Mouse (Mus musculus) liver, adult 2 months (tissue): ENCODE measurements around the gene Ckap5. TPM values are rescaled to one million over a fixed set of nuclear protein-coding genes. Genes with fewer than 3 reads are reported as not detected.

Experiments
- DNase-seq: peaks from one replicate; pipeline ENCODE4 v3.0.0-alpha.2; 2011; ENCODE audit warnings: low read depth, low spot score; ENCODE audit errors: extremely low read depth
- H3K27ac ChIP-seq: fragments of 200-500 bp; replicated peaks from 2 replicates; pipeline ENCODE4 v1.5.1; 2012; ENCODE audit warnings: low read depth, mild to moderate bottlenecking, control low read depth, inconsistent platforms, low read length; ENCODE audit not compliant: insufficient read depth
- H3K27me3 ChIP-seq: fragments of 200-500 bp; 2 replicates; pipeline ENCODE4 v1.6.1; 2012; ENCODE audit warnings: mild to moderate bottlenecking, moderate library complexity, low read length, inconsistent platforms; ENCODE audit not compliant: control insufficient read depth, insufficient read depth
- H3K36me3 ChIP-seq: fragments of 200-500 bp; 2 replicates; pipeline ENCODE4 v1.6.1; 2012; ENCODE audit warnings: low read length, inconsistent platforms; ENCODE audit not compliant: control insufficient read depth, insufficient read depth
- H3K4me1 ChIP-seq: fragments of 200-500 bp; 2 replicates; pipeline ENCODE4 v1.6.1; 2011; ENCODE audit warnings: low read length; ENCODE audit not compliant: control insufficient read depth, insufficient read depth
- H3K4me3 ChIP-seq: fragments of 200-500 bp; 2 replicates; pipeline ENCODE4 v1.5.1; 2011; ENCODE audit warnings: low read depth, mild to moderate bottlenecking, control low read depth, low read length, moderate library complexity; ENCODE audit not compliant: insufficient read depth
- H3K79me2 ChIP-seq: fragments of 200-500 bp; 2 replicates; pipeline ENCODE4 v1.6.1; 2012; ENCODE audit warnings: inconsistent platforms, mild to moderate bottlenecking, low read length, moderate library complexity; ENCODE audit not compliant: control insufficient read depth, insufficient read depth
- H3K9ac ChIP-seq: fragments of 200-500 bp; 2 replicates; pipeline ENCODE4 v1.6.1; 2012; ENCODE audit warnings: low read depth, mild to moderate bottlenecking, control low read depth, inconsistent platforms, low read length
- CTCF ChIP-seq: fragments of 200-500 bp; IDR thresholded peaks from 2 replicates; pipeline ENCODE4 v1.5.1; 2011; ENCODE audit warnings: low read depth, low read length, control low read depth
- POLR2A ChIP-seq: fragments of 200-500 bp; IDR thresholded peaks from 2 replicates; pipeline ENCODE4 v1.6.1; 2011; ENCODE audit warnings: low read length, control low read depth; ENCODE audit not compliant: insufficient read depth; ENCODE audit errors: extremely low read depth
- WGBS: fragments of 180-500 bp; shearing (Covaris S2); methylation state at CpG from one replicate; pipeline ENCODE4 v1.1.7; 2018; 5-methylcytosine and 5-hydroxymethylcytosine counted together
- polyA plus RNA-seq: library from polyadenylated mRNA; depleted of rRNA; stranded (reverse); fragments of >200 nt; gene quantifications from 2 replicates; pipeline ENCODE4 v1.2.3, GENCODE M21; 2012
- total RNA-seq: library from RNA; depleted of rRNA; stranded (reverse); fragments of >200 nt; gene quantifications from 2 replicates; pipeline ENCODE4 v1.2.3, GENCODE M21; 2014

The Ckap5 gene
- total and polyA plus RNA-seq, 2 experiments, result 1.9 to 14.9 TPM

GRCm38 (mm10) chr2:91650360-91650995 is 123.9 kb downstream of the Ckap5 start:
- Histone ChIP-seq H3K9ac (peak overlapping the region; percentile 72), H3K4me1 (peaks cover 3% of the 10 kb centered on the region; the same call in 1 of the 2 replicates), H3K79me2 (peaks cover 4% of the 10 kb centered on the region; the same call in 1 of the 2 replicates), H3K36me3 (peaks cover 17% of the 10 kb centered on the region; the same call in 1 of the 2 replicates), H3K27ac (peak overlapping the region; percentile 65), H3K27me3 (no peaks in the 10 kb centered on the region), H3K4me3 (peak overlapping the region; percentile 83)
- no peak for TF ChIP-seq POLR2A
- TF ChIP-seq CTCF, result no peak
- DNase-seq, result peak; percentile 46
- WGBS, result 1% methylated on average over 16 of the region's 16 CpGs

- WGBS, result 54% methylated on average over 14 of the region's 14 CpGs
- H3K27me3 ChIP-seq, result no peaks in the 10 kb centered on the region
- no peak for DNase-seq
- TF ChIP-seq CTCF (no peak), POLR2A (no peak)
- peaks cover 4% of the 10 kb centered on the region; the same call in 1 of the 2 replicates for H3K79me2 ChIP-seq
- peaks cover 3% of the 10 kb centered on the region; the same call in 1 of the 2 replicates for H3K4me1 ChIP-seq
- H3K9ac ChIP-seq, result no peak overlapping the region
- no peak overlapping the region for H3K27ac ChIP-seq
- H3K36me3 ChIP-seq, result peaks cover 16% of the 10 kb centered on the region; the same call in 1 of the 2 replicates
- no peak overlapping the region for H3K4me3 ChIP-seq
Measured at GRCm38 (mm10) chr2:91651458-91652258, 125.1 kb downstream of the Ckap5 start.

- Histone ChIP-seq H3K27ac (no peak overlapping the region), H3K9ac (no peak overlapping the region), H3K4me3 (no peak overlapping the region), H3K4me1 (peaks cover 3% of the 10 kb centered on the region; the same call in 1 of the 2 replicates), H3K36me3 (peaks cover 23% of the 10 kb centered on the region; the same call in 1 of the 2 replicates), H3K27me3 (no peaks in the 10 kb centered on the region), H3K79me2 (peaks cover 4% of the 10 kb centered on the region; the same call in 1 of the 2 replicates)
- no peak for DNase-seq
- 67% methylated on average over 6 of the region's 6 CpGs for WGBS
- no peak for TF ChIP-seq CTCF
Measured at GRCm38 (mm10) chr2:91652863-91653262, 126.3 kb downstream of the Ckap5 start.

- H3K4me1 ChIP-seq, result peaks cover 3% of the 10 kb centered on the region; the same call in 1 of the 2 replicates
- H3K79me2 ChIP-seq, result no peaks in the 10 kb centered on the region; the same call in 1 of the 2 replicates
- no peaks in the 10 kb centered on the region for H3K27me3 ChIP-seq
- WGBS, result 92% methylated on average over 5 of the region's 5 CpGs
- H3K9ac ChIP-seq, result no peak overlapping the region
- no peak overlapping the region for H3K4me3 ChIP-seq
- no peak for TF ChIP-seq POLR2A
- no peak for TF ChIP-seq CTCF
- H3K36me3 ChIP-seq, result peaks cover 30% of the 10 kb centered on the region; the same call in 1 of the 2 replicates
- no peak overlapping the region for H3K27ac ChIP-seq
- DNase-seq, result no peak
Measured at GRCm38 (mm10) chr2:91655388-91655787, 128.8 kb downstream of the Ckap5 start.

GRCm38 (mm10) chr2:91655827-91656226 is 129.3 kb downstream of the Ckap5 start:
- no peaks in the 10 kb centered on the region; the same call in 1 of the 2 replicates for H3K79me2 ChIP-seq
- TF ChIP-seq POLR2A (no peak), CTCF (no peak)
- H3K27ac ChIP-seq, result no peak overlapping the region
- peaks cover 30% of the 10 kb centered on the region; the same call in 1 of the 2 replicates for H3K36me3 ChIP-seq
- no peak overlapping the region for H3K4me3 ChIP-seq
- no peak for DNase-seq
- no peak overlapping the region for H3K9ac ChIP-seq
- H3K4me1 ChIP-seq, result peaks cover 4% of the 10 kb centered on the region; the same call in 1 of the 2 replicates
- no peaks in the 10 kb centered on the region for H3K27me3 ChIP-seq
- WGBS, result 79% methylated on average over 6 of the region's 6 CpGs
